Mouse (Mus musculus): ENCODE measurements at regions not wholly inside any gene's neighbourhood (a gene's known extent, or its start where the extent isn't known, plus 50 kb on each side); places are given as distances from the start of the nearest gene placed in this dataset.

DNA sequence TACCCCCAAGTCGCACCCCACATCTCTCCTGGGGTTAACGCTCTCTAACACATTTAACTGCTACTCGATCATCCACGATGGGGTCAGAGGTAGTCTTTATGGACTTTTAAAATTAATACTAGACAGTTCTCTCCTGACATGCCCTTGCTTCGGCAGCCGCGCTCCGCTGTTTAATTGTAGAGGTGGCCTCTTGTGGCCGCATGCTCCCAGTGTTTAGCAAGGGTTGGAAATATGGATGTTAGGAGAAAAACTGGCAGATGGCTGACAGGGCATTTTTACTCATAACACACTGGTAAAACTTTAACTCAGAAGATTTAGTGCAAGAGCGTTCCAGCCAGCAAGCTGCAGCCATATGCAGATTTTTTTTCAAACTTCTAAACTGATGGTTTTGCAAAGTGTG lies 242.7 kb downstream of the Tshz3 start:
- DNase-seq (ENCODE audit: low spot score): no peak

DNA sequence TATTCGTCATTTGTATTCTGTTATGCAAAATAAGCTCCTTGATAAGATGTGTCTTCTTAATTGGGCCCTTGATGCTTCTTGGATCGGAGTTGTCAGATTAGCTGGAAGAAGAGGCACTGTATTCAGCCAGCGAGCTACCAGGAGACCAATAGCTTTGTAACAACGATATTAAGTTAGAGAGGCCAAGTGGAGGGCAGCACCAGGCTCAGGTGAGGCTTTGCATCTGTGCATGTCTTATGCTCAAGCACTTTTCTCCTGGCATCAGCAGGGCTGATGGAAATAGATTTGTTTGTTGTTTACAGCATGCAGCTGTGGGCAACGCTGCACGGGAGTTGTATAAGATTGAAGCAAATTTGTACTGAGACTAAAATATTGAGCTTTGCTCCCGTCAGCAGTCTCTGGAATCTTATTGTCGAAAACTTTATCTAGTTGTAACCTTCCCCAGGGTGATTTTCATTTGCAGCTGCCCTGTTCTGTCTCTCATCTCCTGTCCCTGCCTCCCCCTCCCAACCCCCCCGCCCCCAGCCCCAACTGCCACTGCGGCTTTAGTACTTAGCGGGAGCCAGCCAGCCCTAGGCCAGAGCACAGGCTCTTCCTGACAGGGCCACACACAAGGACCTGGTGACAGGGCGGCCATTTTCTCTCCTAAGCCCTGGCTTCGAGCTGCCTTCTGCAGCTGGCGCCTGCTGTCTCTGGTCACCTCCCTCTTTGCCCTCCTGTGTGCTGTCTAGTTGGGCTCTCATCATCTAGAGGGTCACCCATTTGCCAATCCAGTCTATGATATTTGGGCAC lies 247.3 kb downstream of the Tshz3 start:
- no peak for DNase-seq (ENCODE audit: low spot score)

DNA sequence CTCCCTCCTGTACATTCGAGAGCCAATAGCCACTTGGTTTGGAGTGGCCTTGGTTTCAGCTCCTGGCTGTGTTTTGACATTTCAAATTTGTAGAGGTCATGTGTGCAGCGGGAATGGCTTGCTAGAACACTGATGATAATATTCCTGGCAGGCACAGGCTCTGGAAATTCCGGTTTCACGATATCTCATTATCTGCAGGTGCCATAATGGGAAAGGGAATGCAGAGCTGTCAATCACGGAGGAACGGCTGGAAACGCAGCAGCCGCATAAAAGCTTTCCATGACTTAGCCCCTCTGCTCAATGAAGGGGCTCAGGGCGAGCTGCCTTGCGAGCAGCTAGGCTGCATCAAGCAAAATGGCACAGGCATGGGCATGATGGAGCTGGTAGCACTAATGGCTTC lies 251.6 kb downstream of the Tshz3 start:
- DNase-seq (ENCODE audit: low spot score): no peak

DNA sequence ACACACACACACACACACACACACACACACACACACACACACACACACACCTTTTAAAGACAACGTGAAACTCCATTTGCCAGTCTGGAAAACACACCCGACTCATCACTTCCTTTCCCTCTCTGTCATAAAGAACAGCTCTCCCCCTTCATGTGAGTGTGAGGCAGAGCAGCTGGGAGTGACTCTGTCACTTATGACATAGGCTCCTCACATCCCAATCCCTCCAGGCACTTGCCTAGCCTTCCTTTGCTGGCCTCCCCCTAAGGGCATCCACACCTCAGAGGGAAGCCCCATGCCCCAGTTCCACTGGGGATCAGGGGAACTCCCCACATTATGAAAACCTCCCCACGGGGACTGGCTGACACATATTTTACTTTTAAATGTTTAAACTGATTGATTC lies 257.5 kb downstream of the Tshz3 start:
- DNase-seq (ENCODE audit: low spot score): no peak

DNA sequence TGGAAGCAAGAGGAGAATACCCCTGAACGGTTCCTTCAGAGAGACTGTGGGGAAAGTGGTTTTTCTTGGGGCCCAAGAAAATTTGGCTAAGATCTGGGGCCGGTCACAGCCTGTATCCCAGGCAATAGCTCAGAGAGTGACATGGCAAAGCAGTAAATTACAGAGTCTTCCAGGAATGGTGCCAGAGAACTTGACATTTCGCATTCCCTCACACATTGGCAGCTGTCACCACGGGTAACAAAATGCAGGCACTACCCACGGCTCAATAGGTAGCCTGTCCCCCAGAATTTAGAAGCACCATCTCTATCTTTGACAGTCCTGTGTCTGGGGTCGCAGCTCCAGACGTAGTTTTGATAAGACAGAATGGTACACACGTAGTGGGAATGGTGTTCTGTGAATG lies 260.3 kb downstream of the Tshz3 start:
- DNase-seq (ENCODE audit: low spot score): no peak

DNA sequence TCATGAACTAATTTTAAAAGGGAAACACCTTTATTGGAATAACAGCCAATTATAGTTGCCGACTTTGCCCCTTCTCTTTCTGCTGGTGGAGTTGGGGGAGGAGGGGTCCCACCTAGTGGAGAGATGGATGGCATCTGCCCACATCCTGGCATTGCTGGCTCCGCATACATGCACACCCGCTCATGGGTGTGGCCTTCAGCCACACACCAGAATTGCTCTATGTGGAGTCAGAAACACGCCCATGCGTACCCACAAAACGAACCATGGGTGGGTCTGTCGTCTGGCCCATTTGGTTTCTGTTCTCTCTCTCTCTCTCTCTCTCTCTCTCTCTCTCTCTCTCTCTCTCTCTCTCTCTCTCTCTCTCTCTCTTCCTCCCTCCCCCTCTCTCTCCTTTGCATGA lies 273.9 kb downstream of the Tshz3 start:
- DNase-seq (ENCODE audit: low spot score): no peak

DNA sequence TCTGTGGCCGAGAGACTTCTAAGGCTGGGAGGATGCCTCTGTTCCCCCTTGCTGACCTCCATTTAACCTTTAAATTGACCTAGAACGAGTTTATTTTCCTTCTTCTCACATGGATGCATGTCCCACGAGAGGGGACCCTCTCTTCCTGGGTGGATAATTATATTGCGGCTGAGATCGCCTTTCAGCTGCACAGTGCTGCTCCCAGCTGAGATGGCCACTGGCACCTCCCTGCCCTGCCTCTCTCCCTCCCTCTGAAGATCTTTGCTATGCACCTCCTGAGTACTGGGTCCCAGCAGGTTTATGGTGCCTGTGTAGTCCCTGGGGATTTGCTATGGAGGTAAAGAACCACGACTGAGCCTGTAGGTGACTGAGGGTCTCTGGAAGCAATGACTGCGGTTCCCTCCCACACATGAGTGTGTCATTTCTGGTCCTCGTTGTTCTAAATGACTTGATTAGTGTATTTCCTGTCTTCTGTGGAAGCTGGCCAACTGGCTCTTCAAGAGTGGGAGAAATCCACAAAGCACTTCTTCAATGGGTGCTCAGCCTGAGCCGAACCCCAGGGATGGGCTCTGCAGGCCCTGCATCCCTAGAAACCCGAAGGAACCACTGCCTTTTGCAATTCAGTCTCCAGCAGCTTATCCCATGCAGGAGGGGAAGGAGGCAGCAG lies 275.9 kb downstream of the Tshz3 start:
- no peak for DNase-seq (ENCODE audit: low spot score)

DNA sequence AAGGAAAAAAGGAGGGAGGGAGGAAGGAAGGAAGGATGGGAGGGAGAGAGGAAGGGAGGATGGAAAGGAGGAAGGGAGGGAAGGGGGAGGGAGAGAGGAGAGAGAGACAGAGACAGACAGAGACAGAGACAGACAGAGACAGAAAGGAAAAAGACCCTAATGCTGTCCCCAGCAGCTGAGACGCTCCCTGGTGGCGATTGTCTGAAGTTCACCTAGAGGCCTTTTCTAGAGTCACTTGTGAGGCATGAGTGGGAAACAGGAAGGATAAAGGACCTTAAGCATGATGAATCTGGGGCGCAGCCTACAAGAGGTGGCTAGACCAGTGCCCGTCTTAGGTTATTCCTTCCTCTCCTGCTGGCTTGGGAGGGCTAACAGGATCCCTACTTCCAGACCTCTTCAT lies 276.7 kb downstream of the Tshz3 start:
- no peak for DNase-seq (ENCODE audit: low spot score)

DNA sequence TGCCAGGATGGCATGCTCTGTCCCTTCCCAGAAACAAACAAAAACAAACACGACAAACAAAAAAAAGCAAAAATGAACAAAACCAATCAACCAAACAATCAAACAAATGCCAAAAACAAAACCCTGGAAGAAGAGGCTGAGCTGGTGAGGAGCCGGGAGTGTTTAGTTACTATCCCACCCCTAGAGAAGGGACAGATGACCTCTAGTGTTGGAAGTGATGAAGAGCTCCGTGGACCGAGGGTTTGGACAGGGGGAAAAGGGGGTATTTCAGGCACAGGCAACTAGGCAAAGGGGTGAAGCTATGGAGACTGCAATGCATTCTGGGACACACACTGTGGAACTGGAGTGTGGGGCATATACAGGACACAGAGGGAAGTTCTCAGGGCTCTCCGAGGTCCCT lies 277.6 kb downstream of the Tshz3 start:
- DNase-seq (ENCODE audit: low spot score): no peak

DNA sequence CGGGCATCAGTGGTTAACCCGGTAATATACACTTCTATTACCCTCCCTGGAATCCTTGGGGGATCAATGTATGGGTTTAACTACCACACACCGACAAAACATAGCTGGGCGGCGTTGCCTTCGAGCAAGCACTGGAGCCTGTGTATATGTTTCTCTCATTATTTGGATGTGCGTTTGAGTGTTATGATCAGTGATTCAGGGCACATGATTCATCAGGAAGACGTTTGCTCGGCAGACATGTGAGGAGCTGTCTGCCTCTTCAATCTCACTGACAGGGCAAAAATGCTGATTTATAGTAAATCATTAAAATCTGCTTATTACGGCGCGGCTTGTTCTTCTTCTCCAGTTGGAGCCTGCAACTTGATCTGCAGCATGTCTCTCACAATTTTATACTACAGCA lies 279.9 kb downstream of the Tshz3 start:
- DNase-seq (ENCODE audit: low spot score): no peak

DNA sequence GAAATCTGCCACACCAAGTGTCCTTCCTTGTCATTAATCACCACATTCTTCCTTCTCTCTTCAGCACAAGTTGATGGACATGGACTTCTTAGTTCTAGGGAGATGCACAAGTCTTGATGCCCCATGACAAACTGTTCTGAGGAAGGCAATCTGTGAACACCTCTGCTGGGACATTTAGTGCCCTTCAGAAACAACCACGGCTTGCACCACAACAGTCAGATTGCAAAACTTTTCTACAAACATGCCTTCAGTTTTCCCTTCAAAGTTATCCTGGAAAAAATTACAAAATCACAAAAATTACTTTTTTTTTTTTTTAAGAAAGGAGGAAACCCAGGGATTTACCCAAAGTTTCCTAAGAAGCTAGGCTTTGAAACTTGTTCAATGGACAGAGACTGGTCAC lies 291.5 kb downstream of the Tshz3 start:
- no peak for DNase-seq (ENCODE audit: low spot score)

DNA sequence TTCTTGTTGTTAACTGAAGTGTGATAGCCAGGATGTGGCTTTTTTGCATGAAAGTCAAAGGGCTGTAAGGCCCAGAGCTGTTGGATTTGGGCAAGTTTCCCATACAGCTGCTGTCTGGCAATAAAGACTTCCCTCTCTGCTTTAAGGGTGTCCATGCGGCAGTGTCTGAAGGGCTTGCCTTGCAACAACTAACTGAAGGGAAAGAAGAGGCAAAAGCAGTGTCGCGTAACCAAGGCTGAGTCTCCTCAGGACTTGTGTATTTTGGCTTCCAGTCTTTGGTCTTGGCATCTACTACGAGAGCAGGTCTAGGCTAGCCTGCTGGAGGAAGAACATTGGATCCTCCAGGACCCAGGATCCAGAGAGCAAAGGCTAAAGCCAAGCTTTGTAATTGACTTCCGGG lies 306.7 kb downstream of the Tshz3 start:
- no peak for DNase-seq (ENCODE audit: low spot score)

DNA sequence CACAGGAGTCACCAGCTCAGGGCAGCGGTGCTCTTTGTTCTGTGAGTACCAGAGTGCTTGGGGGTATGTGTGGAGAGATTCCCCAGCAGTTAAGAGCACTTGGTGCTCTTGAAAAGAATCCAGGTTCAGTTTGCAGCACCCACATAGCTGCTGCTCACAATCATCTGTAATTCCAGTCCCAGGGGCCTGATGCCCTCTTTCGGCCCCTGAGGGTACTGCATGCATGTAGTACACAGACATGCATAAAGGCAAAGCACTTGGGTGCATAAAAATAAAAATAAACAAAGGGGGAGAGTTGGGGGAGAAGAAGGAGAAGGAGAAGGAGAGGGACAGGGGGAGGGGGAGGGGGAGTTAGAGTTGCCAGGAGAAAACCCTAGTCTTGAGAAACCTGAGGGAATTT lies 307.8 kb downstream of the Tshz3 start:
- no peak for DNase-seq (ENCODE audit: low spot score)

DNA sequence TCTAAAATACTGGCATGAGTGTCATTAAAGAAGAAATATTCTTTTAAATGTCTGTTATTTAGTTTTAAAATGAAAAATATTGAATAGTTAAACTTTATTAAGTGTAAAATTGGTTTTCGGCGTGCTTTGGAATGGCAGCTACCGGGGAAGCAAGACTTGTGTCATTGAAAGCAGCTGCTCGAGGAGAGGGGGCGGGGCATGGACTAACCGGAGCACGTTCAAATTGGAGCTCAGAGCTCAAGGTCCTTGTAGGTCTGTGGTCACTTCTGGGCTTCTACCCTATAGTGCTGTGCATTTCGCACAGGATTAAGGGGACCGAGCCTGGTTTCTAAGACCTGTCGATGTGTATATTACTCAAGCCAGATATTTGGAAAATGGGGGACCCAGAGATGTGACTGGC lies 309.0 kb downstream of the Tshz3 start:
- no peak for DNase-seq (ENCODE audit: low spot score)

DNA sequence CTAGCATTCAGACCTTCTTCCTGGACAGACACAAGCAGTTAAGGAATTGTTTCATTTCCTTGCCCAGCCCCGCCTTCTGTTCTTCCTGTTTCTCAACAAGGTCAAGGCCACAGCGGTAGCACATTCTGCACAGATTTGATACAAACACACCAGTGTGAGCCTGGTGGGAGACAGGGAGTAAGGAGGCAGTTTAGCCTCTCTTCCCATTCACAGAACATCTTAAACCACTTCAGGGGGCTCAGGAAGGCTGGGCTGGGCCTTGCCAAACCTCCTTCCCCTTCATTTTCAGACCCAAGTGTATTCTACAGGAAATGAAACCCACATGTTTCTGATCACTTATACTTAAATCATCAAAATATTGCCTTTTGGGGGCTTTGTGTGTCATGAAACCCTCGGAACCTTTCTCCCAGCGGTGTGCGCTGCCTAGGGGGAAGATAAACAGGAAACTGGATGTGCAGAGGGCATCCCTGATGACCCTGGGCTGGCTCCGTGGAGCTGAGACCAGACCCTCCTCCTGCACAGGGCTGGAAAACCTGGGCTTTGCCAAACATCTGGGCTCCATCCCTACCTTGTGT lies 313.3 kb downstream of the Tshz3 start:
- no peak for DNase-seq (ENCODE audit: low spot score)

DNA sequence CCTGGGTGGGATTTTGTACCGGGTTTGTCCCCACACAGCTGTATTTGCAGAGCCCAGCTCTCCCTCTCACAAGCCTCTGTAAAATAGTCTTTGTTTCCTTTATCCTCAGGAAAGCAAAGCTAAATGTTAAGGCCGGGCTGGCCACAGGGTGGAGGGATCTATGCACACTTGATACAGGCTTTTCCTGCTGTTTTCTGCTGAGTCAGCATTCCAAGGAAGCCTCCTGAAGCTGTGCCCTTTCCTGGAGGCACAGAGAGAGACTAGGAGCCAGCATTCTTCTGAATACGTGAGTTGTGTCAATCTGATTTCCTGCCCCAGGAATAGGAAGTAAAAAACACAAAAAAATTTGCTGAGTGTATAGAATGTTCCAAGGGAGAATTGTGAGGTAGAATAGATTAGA lies 322.2 kb downstream of the Tshz3 start:
- DNase-seq (ENCODE audit: low spot score): no peak

DNA sequence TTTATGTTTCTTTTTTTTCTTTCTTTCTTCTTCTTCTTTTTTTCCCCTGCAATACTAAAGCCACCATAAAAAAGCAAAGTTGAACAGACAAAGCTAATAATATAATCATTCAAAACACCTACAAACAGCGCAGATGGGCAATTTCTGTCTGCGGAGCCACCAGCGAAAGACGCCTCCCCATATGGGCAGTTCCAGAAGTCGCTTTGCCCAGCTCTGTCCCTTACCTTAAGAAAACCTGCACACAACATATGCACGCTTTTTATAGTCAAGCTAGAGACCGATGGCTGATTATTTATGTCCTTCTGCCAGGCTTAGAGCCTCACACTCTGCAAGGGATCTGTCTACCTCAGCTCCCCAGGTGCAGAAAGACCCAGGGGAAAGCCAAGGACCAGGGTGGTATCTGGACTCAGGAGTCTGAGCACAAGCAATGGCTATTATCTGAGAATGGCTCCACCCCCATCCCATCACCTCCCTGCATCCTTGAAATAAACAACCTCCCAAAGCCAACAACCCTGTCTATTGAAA lies 326.6 kb downstream of the Tshz3 start:
- no peak for DNase-seq (ENCODE audit: low spot score)

DNA sequence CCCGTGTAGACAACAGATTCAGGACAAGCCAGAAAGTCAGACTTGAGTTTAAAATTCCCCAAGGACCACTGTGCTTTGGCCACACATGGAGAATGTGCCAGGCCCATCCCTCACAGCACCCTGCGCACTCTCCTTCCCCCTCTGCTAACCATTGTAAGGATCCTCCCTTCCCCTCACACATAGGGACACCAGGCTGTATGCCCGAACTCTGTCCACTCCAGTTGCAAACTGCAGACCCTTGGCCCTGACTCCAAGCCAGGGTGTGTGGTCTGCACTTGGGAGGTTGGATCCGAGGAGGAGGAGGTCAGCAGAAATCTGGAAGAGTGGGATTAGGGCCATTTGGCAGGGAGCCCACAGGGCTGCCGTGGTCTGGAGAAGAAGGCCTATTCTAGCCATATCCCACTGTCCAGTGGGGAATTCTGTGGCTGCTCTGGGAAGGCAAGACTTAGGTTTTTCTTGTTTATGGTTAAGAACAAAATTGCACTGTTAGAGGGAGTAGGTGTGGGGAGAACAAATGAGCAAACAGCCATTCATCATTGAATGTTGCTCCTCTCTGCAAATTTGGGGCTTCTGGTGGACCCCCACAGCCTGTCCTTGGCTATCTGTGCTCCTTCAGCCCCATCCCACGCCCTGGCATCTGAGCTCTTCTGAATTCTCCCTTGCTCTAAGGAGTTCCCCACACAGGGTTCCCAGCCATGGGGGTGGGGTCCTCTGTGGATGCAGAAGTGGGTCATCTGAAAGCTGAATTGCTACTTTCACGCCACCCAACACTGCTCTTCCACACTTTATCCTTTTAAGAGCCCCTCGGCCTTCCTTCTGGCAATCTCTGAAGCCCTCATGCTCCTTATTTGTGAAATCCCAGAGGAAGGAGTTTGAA lies 366.9 kb downstream of the Tshz3 start:
- no peak for DNase-seq (ENCODE audit: low spot score)

DNA sequence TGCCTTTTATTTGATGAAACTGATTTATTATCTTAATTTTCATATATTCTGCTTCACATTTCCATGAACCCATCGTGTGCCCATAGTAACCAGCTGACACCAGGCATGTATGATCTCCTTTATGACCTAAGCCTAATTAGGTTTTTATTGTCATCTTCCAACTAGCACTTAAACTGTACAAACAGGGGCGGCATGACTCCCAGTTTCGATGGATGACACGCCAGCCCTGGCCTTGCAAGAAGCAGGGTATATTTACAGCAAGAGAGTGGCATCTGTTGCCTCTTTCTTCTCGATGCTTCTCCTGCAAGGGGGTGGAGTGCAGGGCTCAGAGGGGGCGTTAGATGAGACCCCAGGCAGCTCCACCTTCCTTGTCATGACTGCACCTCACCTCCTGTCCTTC lies 379.8 kb downstream of the Tshz3 start:
- no peak for DNase-seq (ENCODE audit: low spot score)

DNA sequence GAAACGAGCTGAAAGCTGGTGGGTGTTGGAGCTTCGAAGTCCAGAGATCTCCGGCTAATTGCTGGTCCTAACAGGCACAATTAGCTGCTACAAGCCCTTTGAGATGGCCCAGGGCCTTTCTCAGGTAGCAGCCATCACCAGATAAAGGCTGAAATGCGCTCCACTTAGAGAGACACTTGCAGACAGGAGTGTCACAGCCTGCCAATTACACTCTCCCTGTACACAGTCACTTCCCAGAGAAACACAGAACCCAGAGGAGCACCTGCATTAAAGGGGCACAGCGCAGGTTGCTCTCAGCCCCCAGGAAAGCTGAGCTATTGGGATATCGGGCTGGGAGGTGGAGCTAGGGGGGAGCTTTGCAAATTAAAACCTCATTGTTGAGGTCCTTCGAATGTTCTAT lies 380.2 kb downstream of the Tshz3 start:
- no peak for DNase-seq (ENCODE audit: low spot score)

DNA sequence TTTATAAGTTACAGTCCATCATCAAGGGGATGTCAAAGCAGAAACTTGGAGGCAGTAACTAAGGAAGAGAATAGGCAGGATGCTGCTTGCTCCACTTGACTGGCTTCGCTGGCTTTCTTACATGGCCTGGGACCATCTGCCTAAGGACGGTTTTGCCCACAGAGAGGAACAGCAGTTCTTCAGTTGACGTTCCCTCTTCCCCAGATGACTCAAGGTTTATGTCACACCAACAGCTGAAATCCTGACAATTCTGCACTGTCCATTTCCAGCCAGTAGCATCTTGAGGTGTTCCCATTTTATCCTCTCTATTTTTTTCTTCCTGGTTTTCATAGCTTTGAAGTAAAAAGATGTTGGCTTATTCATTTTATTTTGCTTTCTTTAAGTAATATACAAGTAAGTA lies 391.8 kb downstream of the Tshz3 start:
- no peak for DNase-seq (ENCODE audit: low spot score)

DNA sequence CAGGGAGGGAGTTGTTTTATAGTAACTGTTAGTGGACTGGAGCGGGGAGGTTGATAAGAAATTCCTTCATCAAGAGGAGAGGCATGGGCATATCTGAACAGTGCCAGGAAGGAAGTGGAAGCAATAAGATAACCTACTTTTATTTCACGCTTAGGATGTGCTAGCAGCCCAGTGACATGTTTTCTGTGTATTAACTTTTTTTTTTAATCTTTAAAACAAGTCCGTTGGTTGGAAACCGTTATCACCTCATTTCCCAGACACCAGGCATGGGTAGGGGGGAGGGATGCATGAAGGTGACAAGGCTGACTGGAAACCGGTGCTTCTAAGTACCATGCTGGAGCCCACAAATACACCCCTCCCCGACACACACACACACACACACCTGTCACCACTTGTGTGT lies 394.7 kb downstream of the Tshz3 start:
- DNase-seq (ENCODE audit: low spot score): no peak
